Mouse (Mus musculus) kidney, embryonic 16.5 days (tissue): ENCODE data around the gene Rps28. TPM values are rescaled to one million over a fixed set of nuclear protein-coding genes. Genes with fewer than 3 reads are reported as not detected.
"Not testable (repeated sequence)": the region's sequence is repeated elsewhere in the genome, so short reads cannot be mapped to it uniquely, and the experiment has no call there.

Experiments used
- ATAC-seq: fragments of 200-750 bp; cut with Nextera tagmentation; 2 replicates; pipeline ENCODE4 v1.8.0; 2017; ENCODE audit warnings: moderate TSS enrichment; ENCODE audit not compliant: low FRiP score, low TSS enrichment
- H3K27ac ChIP-seq: fragments of 300-500 bp; sonication (generic); 2 replicates; pipeline ENCODE4 v1.5.1; 2014; ENCODE audit warnings: low read length
- H3K27me3 ChIP-seq: fragments of 300-500 bp; sonication (generic); 2 replicates; pipeline ENCODE4 v1.6.1; 2014; ENCODE audit warnings: low read length, control low read depth, mixed read lengths; ENCODE audit not compliant: insufficient read depth
- H3K36me3 ChIP-seq: fragments of 300-500 bp; sonication (generic); 2 replicates; pipeline ENCODE4 v1.6.1; 2014; ENCODE audit warnings: low read length, control low read depth, mixed read lengths; ENCODE audit not compliant: insufficient read depth
- H3K4me1 ChIP-seq: fragments of 300-500 bp; sonication (generic); 2 replicates; pipeline ENCODE4 v1.6.1; 2014; ENCODE audit warnings: low read length, control low read depth, mixed read lengths; ENCODE audit not compliant: insufficient read depth
- H3K4me2 ChIP-seq: fragments of 300-500 bp; sonication (generic); replicated peaks from 2 replicates; pipeline ENCODE4 v1.6.1; 2014; ENCODE audit warnings: low read depth, low read length
- H3K4me3 ChIP-seq: fragments of 300-500 bp; sonication (generic); 2 replicates; pipeline ENCODE4 v1.5.1; 2014; ENCODE audit warnings: mild to moderate bottlenecking, low read length
- H3K9ac ChIP-seq: fragments of 300-500 bp; sonication (generic); replicated peaks from 2 replicates; pipeline ENCODE4 v1.6.1; 2014; ENCODE audit warnings: low read length
- H3K9me3 ChIP-seq: fragments of 300-500 bp; sonication (generic); 2 replicates; pipeline ENCODE4 v1.6.1; 2016; ENCODE audit warnings: low read length, control low read depth
- WGBS: fragments of 180-500 bp; shearing (Covaris S2); extraction: QIAGEN DNeasy Blood & Tissue Kit; methylation state at CpG from one replicate; pipeline ENCODE4 v1.1.7; 2014; 5-methylcytosine and 5-hydroxymethylcytosine counted together
- polyA plus RNA-seq: library from polyadenylated mRNA; unstranded; fragments of >200 nt; fragmentation: Nextera tagmentation; extraction: Ambion mirVana; gene quantifications from 2 replicates; pipeline ENCODE4 v1.2.1, GENCODE M21; 2015

Rps28 gene
- polyA plus RNA-seq, result 796 and 818 TPM in 2 replicates

DNA sequence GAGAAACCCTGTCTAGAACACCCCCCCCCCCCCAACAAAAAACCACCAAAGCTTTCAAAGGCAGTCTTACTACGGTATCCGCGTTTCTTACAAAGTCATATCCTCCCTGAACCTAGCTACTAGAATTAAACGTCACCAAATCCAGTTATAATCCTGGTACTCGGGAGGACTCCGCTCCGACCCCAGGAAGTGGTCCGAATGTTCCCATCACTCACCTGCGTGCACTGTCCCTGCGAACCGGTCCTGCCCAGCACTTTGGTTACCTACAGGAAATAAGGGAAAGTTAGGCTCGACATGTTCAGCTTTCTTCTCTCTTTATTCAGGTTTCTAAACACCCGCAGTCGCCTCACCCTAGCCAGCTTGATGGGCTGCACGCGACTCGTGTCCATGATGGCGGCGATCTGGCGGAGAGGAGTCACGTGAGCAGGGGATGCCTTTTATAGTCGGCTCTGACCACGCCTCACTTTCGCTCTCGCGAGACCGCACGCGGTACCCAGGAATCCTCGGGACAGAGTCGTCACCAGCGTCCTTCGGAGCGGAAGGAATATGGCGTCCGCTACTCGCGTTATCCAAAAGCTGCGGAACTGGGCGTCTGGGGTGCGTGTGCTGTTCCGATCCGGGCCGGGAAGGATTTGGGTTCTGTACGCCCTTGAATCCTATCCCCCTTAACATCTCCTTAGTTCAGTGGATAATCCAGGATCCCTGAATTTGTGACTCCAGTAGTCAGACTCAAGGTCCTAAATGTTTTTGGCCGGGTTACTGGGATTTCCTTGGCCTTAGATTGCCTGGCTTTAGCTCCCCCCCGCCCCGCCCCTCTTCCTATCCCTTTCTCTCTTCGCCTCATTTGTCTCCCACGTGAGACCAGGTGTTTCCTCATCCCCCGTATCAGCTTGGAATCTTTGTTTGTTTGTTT is at the start of gene Rps28, which contains the start of gene Ndufa7:
Gene Rps28, minus strand, starts transcription at position 479 of the 913 bp plus-strand sequence.
Gene Ndufa7, plus strand, starts transcription at position 489 of the 913 bp plus-strand sequence.
- under 1% methylated on average over 51 of the region's 51 CpGs for WGBS
- Histone ChIP-seq H3K4me3 (peak within 1 kb of the TSS; percentile 88), H3K9ac (peak within 1 kb of the TSS; percentile 90), H3K4me1 (peaks cover 28% of the 10 kb centered on the region), H3K4me2 (peak within 1 kb of the TSS; percentile 89), H3K27me3 (no peaks in the 10 kb centered on the region), H3K27ac (peak within 1 kb of the TSS; percentile 91), H3K36me3 (peaks cover 38% of the 10 kb centered on the region), H3K9me3 (no peaks in the 10 kb centered on the region)
- ATAC-seq, result peak; percentile 94

DNA sequence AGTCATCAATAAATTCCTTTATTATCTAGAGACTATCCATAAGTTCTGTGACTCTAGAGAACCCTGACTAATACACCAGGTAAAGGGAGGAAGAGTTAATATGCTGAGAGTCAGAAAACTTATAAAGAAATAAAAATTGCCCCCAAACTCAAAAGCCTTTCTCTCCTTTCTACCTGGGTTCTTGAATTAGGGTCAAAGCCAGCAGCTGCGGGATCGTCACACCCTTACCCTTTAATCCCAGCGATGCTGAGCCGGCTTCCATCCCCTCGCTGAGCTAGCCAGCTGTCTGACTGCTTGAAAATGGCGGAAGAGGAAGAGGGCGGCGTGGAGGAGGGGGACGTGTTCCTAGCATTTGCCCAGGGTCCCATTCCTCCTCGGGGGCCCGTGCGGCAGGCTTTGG is 49.2 kb upstream of the Rps28 start, which contains the start of gene Gm7029:
Gene Gm7029, plus strand, starts transcription at position 301 of the 400 bp plus-strand sequence.
- H3K27me3 ChIP-seq, H3K27ac ChIP-seq, ATAC-seq, H3K4me1 ChIP-seq, H3K4me2 ChIP-seq, H3K9me3 ChIP-seq, H3K9ac ChIP-seq, H3K4me3 ChIP-seq: not testable (repeated sequence)
- no CpG with 5 or more reads among the region's 12 CpGs for WGBS
- H3K36me3 ChIP-seq, result peaks cover 15% of the 10 kb centered on the region

DNA sequence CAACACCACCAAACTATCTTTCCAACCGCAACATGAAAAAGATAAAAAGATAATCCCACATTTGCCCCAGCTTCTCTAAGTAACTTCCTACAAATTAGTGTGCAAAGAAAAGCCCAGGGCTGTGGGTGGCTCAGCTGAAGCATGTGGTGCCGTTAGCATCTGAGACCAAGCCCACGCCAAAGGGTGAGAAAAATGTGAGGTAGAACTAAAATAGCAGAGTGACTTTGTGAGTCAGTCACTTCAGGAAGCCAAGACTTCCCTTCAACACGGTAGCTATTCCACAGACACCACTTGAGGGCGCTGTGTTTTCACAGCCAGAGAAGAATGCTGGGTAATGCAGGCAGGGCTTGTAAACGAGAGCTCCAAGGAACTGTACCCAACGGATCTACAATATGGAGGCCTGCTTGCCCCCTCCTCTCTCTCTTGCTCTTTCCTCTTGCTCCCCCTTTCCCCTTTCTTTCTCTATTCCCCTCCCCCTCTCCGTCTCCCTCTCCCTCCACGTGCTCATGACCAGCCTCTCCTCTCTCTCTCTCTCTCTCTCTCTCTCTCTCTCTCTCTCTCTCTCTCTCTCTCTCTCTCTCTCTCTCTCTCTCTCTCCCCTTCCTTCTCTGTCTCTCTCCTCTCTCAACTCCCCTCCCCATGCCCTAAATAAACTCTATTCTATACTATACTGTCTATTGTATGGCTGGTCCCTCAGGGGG is 41.1 kb upstream of the Rps28 start:
- WGBS, result 35% methylated on average over 7 of the region's 9 CpGs

DNA sequence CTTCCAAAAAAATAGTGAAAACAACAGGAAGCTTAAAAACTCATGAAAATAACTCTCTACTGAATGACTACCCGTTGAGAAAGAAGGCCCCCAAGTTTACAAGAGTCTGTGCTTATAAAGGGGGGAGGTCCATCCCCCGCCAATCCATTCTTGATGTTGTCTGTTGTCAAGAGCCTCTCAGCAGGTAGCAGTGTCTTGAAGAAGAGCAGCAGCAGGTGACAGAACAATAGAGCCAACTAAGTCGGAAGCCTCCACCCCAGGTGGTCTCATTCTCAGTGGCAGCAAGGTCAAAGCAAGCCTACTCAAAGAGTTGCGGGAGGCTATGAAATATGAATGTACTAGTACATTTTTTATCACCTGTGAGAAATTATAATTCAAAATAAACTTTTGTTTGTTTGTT is 33.5 kb upstream of the Rps28 start:
- no peak for ATAC-seq
- Histone ChIP-seq H3K27me3 (no peaks in the 10 kb centered on the region), H3K4me3 (no peak overlapping the region), H3K4me2 (no peak overlapping the region), H3K27ac (no peak overlapping the region), H3K36me3 (no peaks in the 10 kb centered on the region), H3K9me3 (0 out of 2 replicates have a peak, but pooled peaks cover 4% of the 10 kb centered on the region), H3K4me1 (no peaks in the 10 kb centered on the region), H3K9ac (no peak overlapping the region)
- WGBS, result 74% methylated on average over 4 of the region's 4 CpGs

More for the DNA sequence above, 41.1 kb upstream of the Rps28 start:
- H3K27ac ChIP-seq, result no peak overlapping the region
- H3K27me3 ChIP-seq, result no peaks in the 10 kb centered on the region
- no peak overlapping the region for H3K4me3 ChIP-seq
- H3K9ac ChIP-seq, result no peak overlapping the region
- H3K36me3 ChIP-seq, result no peaks in the 10 kb centered on the region
- H3K4me1 ChIP-seq, result no peaks in the 10 kb centered on the region
- H3K4me2 ChIP-seq, result no peak overlapping the region
- no peak for ATAC-seq
- H3K9me3 ChIP-seq, result no peaks in the 10 kb centered on the region

DNA sequence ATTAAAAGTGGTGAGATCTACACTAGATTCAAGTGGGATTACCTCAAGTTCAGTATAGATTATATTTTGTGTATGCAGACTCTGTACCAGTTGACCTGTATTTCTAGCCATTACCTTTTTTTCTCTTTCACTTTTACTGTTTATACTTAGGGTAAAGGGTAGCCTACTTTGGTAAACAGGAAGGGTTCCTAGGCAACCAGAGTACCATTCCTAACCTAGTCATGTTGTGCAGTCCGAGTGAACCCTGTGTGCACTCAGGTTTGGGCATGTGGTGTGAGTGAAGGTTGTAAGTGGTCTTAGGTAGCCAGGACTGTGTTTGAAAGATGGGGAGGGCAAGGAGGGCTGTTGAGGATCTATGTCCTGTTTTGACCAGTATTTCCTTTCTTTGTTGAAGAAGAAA is 27.0 kb upstream of the Rps28 start:
- Histone ChIP-seq H3K4me2 (no peak overlapping the region), H3K4me1 (no peaks in the 10 kb centered on the region), H3K36me3 (peaks cover 6% of the 10 kb centered on the region), H3K4me3 (no peak overlapping the region), H3K27ac (no peak overlapping the region), H3K9ac (no peak overlapping the region), H3K9me3 (no peaks in the 10 kb centered on the region), H3K27me3 (no peaks in the 10 kb centered on the region)
- 71% methylated on average over 1 of the region's 1 CpGs for WGBS
- no peak for ATAC-seq

DNA sequence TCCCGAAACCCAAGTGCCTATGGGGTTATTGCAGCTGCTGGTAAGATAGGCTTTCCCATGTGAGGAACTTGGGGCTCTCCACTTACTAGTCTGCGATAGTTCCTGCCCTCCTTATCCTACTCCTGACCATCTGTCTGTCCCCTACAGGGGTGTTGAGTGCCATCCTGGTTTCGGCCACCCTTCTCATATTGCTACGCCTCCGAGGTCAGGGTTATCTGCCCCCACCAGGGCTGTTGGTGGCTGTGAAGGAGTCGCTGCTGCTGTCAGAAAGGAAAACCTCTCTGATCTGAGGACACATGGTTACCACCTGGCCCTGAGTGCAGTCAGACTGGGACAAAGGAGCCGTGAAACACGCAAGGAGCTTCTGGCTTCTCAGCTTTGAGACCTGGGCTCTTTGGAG is 23.8 kb upstream of the Rps28 start:
- no peaks in the 10 kb centered on the region for H3K9me3 ChIP-seq
- H3K4me2 ChIP-seq, result no peak overlapping the region
- no peak for ATAC-seq
- H3K27me3 ChIP-seq, result no peaks in the 10 kb centered on the region
- no peak overlapping the region for H3K4me3 ChIP-seq
- H3K4me1 ChIP-seq, result peaks cover 12% of the 10 kb centered on the region; the same call in 1 of the 2 replicates
- peaks cover 6% of the 10 kb centered on the region for H3K36me3 ChIP-seq
- WGBS, result 69% methylated on average over 8 of the region's 8 CpGs
- H3K9ac ChIP-seq, result no peak overlapping the region
- H3K27ac ChIP-seq, result no peak overlapping the region

DNA sequence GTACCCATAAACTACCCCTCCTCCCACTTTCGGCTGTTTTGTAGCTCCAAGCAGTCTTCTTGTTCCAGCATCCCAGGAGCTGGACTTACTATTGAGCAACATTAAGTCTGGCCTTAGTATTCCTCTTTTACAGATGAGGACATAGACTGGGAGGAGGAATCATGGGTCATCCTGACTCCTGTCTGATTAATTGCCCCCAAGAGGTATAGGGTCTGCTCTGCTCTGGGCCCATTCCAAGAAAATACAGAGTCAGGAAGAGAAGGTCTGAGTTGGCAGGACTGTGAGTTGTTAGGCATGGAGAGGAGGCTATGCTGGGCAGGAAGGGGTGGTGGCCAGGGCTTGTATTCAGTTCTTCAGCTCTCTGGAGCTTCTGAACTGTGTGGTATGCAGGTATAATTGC is 19.8 kb upstream of the Rps28 start:
- no peak for ATAC-seq
- Histone ChIP-seq H3K4me1 (peaks cover 12% of the 10 kb centered on the region; the same call in 1 of the 2 replicates), H3K27me3 (no peaks in the 10 kb centered on the region), H3K27ac (no peak overlapping the region), H3K4me2 (peak overlapping the region; percentile 84), H3K4me3 (peak overlapping the region; percentile 94), H3K9ac (peak overlapping the region; percentile 17; the same call in 1 of the 2 replicates), H3K9me3 (no peaks in the 10 kb centered on the region), H3K36me3 (peaks cover 6% of the 10 kb centered on the region)
- WGBS, result 46% methylated on average over 1 of the region's 1 CpGs

DNA sequence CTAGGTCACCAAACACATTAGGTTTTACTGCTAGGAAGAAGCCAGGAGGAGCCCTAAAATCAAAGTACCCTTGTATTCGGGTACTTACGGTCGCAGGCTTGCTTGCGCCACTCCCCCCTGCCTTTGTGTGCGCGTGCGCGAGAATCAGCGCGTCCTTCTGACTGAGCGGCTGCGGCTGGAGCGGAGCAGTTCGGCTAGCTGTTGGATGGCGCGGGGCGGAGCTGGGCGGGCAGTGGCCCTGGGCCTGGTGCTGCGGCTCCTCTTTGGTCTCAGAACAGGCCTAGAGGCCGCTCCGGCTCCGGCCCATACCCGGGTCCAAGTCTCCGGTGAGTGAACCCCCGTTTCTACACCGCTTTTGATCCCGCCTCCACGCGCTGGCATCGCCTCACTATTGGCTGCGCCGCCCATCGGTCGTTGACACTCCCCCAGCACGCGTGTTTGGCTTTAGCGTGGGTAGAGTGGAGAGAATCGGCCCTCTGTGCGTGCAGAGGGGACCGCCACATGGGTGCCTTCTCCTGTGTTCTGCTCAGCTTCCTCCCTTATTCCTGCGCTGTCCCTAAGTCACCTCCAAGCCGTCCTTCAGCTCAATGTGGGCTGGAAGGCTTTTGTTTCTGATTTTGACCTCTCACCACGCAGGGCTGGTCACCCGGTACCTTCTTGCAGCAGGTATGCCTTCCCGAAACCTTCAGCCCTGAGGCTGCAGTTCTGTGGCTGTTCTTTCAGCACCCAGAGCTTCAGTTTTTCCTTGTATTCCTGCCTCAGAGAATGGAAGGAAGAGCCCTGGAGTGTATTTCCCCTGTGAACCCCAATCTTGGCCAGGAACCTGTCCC is 18.8 kb upstream of the Rps28 start, which contains the start of gene Cd320:
Gene Cd320, plus strand, starts transcription at position 126 of the 830 bp plus-strand sequence.
- H3K4me1 ChIP-seq, result peaks cover 12% of the 10 kb centered on the region; the same call in 1 of the 2 replicates
- peak within 1 kb of the TSS; percentile 80 for H3K9ac ChIP-seq
- H3K27me3 ChIP-seq, result no peaks in the 10 kb centered on the region
- peak within 1 kb of the TSS; percentile 78 for H3K27ac ChIP-seq
- H3K4me3 ChIP-seq, result peak within 1 kb of the TSS; percentile 94
- peak within 1 kb of the TSS; percentile 84 for H3K4me2 ChIP-seq
- peak; percentile 94 for ATAC-seq
- peaks cover 7% of the 10 kb centered on the region for H3K36me3 ChIP-seq
- 0% methylated on average over 45 of the region's 45 CpGs for WGBS
- H3K9me3 ChIP-seq, result no peaks in the 10 kb centered on the region

DNA sequence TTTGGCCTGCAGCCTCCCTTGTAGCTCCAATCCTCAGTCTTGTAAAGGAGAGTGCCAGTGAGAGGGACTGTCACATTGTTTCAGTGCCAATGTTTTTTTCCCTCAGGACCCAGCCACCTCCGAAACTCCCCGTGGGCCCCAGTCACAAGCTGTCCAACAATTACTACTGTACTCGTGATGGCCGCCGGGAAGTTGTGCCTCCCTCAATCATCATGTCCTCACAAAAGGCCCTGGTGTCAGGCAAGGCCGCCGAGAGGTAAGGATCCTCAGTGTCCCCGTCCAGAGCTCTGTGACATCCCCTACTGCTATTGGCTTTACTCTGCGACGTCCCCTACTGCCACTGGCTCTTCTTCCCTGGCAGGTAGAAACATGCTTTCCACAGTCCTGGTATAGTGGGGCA is 5.2 kb upstream of the Rps28 start:
- ATAC-seq, result no peak
- no peaks in the 10 kb centered on the region for H3K27me3 ChIP-seq
- no peak overlapping the region for H3K27ac ChIP-seq
- no peak overlapping the region for H3K4me2 ChIP-seq
- 90% methylated on average over 10 of the region's 10 CpGs for WGBS
- no peak overlapping the region for H3K4me3 ChIP-seq
- H3K9me3 ChIP-seq, result no peaks in the 10 kb centered on the region
- H3K4me1 ChIP-seq, result peaks cover 12% of the 10 kb centered on the region
- H3K9ac ChIP-seq, result no peak overlapping the region
- H3K36me3 ChIP-seq, result peaks cover 50% of the 10 kb centered on the region
